Mouse (Mus musculus) left cerebral cortex, postnatal 10 days (tissue): Measurements from ENCODE around the gene Rtkn2. TPM values are rescaled to one million over a fixed set of nuclear protein-coding genes. Genes with fewer than 3 reads are reported as not detected.

Source experiments
- DNase-seq, 2 experiments: peaks; one replicate each; pipeline ENCODE4 v3.0.0; 2021 to 2022; ENCODE audit warnings: low spot score in 2 of 2, mixed read lengths in 1 of 2; ENCODE audit errors: extremely low spot score in 1 of 2
- intact Hi-C: fragments of 180-260 bp; cut with DNase I; formaldehyde crosslinking; loops from one replicate; pipeline ENCODE4 v1.15.1; 2025
- total RNA-seq, 2 experiments: library from RNA; stranded (reverse); gene quantifications; 2 replicates each; pipeline ENCODE4 v1.2.3; 2021

Rtkn2 gene
- total RNA-seq, 2 experiments from 2014 or later = 5.4 to 5.7 TPM

DNA sequence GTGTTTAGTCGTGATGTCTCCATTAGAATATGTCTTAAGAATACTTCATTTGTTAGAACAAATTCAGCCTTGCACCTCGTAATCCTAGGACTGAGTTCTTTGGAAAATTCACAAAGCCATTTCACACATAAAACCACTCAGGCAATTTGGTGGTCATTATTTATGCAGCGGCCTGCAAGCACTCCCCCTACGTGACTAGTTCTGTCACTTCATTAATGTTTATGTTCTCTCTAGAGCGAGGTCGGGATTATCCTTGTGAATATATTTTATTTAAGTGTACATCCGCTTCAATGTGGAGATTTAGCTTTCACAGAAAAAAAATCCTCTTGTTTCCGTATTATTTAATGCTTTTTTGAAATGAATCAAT lies 81.9 kb downstream of the Rtkn2 start:
- intact Hi-C loops = no loop called here
- no peak for DNase-seq

DNA sequence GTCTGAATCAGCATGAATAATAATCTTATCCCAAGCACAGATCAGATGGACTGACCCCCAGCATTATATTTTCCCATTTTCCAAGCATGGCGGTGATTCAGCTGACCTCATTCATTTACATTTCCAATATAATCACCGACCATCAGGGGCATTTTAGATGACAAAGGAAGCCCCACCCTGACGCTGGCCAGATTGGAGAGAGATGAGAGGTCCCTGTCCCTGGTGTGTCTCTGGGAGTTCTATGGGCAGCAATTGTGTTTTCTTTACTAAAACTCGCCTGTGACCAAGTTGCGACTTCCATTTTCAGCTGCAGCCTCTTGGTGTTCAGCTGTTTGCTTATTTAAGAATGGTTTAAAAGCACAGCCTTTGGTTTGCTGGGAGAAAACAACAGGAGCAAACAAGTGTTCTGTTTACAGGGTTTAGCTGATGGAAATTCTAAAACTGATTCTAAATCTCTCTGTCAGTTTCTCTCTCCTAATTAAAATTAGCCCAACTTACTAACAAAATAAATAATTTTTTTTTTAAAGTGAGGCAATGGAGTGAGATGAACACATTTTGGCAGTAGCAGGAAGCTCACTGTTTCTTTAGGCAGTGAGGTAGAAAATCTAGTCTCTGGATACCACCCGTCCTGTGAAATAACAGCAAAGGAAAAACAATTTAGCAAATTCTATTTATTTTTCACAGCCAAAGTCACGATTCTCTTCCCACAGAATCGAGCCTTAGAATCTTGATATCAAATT lies 84.6 kb downstream of the Rtkn2 start:
- intact Hi-C loops = no loop called here
- DNase-seq = no peak

DNA sequence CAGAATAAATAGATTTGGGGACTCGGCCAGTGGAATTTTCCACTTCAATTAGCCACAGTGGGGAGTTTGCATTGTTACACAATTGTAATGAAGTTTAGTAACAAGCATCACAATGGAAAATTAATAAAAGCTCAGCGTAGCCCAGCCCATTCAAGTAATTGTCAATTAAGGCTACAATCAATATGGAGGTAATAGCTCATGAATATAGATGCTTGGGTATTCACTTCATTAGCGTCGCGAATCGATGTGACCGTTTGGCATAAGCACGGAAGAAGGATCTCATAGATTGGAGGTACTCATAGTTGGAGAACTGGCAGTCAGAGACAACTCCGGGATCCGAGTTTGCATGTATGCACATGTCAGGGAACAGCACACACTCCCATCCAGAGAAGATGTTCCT lies 85.2 kb downstream of the Rtkn2 start:
- intact Hi-C loops = no loop called here
- DNase-seq = no peak

DNA sequence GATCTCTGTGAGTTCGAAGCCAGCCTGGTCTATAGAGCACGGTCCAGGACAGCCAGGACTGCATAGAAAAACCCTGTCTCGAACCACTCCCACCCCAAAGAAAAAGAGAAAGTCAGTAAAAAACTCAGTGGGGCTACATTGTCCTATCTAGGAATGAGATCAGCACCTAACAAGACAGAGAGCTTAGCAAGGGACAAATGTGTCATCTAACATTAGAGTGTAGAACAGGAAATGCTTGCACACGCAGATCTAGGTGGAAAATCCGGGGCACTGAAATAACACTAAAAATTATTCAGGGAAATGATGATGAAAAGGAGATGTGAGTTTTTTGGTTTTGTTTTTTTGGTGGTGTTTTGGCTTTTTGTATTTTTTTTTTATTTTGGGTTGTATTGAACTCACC lies 86.8 kb downstream of the Rtkn2 start:
- intact Hi-C loops = no loop called here
- no peak for DNase-seq

DNA sequence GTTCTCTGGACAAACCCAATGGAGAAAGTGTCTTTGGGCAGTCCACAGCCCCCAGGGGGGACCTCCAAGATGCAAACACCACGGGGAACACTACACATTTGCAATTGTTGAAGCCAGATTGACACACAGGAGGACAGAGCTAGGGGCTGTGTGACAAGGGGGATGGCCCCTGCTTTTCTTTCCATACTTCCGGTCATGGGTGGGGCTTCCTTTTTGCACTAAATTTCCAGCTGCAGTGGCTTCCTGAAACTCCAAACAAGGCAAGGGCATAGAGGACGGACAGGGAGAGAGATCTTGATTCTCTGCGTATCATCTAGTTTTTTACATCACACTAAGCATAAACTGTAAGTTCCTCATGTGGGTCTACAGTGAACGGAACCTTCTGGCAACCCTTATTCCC lies 88.6 kb downstream of the Rtkn2 start:
- no peak for DNase-seq
- intact Hi-C loops = no loop called here

DNA sequence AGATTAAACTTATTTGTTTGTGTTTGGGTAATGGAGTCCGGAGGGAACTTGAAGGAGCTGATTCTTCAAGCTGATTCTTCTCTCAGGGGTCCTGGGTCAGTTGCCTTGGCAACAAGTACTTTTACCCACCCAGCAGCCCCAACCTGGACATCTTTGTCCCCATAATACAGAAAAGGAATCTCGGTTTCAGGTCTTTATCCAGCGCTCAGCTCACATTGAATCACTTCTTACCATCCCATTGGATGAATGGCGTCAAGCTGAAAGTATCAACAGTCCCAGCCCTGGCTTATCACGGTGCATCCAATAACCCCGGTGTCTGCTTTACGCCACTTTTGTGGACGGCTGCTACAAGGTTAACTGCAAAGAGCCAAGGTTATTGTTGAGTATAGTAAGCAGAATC lies 89.1 kb downstream of the Rtkn2 start:
- intact Hi-C loops = no loop called here
- no peak for DNase-seq

DNA sequence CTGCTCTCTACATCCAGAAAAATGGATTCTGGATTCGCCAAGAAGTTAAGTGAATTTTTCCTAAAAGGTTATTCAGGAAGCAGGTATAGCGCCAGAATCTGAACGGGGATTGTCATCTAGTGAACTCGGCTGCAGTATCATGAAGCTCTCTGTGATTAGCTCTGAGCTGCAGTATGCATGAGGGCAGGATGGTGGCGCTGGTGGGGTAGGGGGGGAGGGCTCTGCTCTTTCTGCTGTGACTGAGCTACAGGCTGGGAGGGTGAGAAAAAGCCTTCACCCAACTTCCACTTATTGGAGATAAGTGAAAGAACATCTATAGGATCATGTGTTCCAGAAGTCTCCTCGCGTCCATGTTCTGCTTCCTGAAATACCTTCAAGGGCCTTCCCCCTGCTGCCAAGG lies 91.7 kb downstream of the Rtkn2 start:
- no peak for DNase-seq
- intact Hi-C loops = no loop called here

DNA sequence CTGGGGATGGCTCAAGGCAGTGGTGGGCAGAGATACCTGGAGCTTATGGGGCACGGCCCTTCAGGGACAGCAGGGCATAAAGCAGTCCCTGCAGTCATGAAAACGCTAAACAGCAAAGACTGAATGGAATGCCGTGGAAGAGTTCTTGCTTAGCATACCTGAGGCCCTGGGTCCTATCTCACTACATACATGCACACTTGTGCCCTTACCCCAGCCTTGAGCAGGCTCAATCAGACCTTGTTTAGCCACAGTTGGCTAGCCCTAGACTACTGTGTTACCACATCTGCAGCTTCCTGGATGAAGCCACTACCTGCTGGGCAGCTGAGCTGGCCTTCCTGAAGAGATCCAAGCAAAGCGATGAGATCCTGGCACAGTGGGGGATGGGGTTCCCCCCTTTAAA lies 93.3 kb downstream of the Rtkn2 start:
- intact Hi-C loops = no loop called here
- DNase-seq = no peak

DNA sequence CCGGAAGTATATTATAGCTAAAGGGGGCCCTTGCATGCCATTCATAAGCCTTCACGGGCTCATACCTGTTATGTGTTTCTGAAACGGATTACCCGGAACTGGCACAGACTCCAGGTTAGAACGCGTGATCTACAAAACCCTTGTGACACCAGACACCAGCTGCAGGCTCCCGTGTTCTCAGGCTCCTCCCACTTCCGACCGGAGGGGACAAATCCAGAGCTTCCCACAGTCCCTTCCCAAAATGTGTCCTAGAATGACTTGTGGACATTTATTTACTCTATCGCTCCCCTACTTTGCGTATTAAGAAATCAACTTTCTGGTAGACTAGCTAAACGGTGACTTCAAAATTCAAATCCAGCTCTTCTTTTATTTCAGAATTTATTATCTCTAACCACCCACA lies 94.9 kb downstream of the Rtkn2 start:
- intact Hi-C loops = no loop called here
- no peak for DNase-seq

DNA sequence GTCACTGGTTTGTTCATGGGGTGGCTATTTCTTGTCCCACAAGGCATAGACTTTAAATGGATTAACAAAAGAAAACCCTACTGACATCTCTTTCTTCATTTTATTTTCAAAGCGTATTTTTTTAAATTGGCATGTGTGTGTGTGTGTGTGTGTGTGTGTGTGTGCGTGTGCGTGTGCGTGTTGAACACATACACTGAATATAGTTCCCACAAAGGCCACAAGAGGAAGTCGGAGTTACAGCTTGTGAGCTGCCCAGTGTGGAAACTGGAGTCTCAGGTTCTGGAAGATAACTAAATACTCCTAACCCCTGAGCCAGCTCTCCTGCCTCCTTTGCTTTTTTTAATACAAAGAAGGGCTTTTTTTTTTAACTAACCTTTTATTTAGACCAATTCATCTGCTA lies 95.8 kb downstream of the Rtkn2 start:
- intact Hi-C loops = no loop called here
- DNase-seq = no peak

DNA sequence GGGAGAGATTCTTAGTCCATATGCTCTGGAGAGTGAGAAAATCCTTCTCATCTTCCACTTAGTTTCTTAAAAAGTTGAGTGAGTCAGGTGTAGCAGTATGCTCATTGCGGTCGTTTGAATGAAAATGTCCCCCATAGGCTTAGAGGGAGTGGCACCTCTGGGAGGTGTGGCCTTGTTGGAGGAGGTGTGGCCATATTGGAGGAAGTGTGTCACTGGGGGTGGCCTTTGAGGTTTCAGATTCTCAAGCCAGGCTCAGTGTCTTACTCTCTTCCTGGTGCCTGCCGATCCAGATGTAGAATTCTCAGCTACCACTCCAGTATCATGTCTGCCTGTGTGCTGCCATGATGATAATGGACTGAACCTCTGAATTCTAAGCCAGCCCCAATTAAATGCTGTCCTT lies 99.3 kb downstream of the Rtkn2 start:
- no peak for DNase-seq
- intact Hi-C loops = no loop called here

DNA sequence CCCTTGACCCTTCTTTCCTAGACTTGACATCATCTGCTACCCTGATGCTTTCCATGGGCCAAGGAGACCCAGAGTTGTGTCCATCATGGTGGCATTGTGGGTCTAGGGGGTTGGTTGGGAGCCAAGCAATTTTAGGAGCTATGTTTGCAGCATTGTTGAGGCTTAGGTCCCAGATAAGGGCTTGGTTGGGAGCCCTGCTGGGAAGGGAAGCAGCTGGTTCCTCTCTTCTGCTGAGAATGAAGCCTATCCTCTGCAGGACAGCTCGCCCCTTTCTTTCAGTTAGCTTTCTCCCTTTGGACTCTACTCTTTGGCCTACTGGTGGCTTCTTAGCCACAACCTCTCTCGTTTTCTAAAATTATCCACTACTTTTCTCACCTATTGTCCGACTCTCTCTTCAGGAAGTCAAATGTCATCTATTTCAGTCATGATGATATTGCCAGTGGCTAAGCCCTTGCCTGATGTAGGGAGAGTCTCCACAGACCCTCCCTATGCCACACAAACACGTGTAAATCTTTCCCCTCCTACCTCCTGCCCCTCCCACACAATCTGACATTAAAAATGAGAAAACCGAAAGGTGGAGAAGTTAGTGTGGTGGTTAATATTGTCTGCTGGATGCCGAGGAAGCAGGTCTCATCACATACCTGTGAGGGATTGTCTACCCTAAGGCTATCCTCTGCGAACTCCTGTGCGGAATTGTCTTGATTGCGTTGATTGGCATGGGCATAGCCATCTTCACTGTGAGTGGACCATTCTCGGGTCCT lies 100.7 kb downstream of the Rtkn2 start:
- intact Hi-C loops = no loop called here
- DNase-seq = no peak

DNA sequence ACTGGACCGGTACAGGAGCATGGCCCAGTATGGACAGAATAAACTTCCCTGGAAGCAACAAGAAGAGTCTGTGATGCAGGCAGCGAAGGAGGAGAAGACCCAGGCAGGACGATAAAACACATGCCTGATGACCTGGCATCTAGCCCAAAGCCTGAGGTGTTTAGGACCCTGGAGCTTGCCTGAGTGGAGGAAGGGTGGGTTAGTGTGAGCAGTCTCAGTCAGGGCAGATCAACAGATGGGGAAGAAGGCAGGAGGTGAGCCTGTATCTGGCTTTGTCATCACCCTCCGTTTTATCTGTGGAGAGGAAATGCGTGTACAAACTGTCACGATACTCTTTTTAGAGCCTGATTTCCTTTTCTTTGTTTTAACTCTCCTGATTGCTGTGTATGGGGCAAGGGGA lies 102.3 kb downstream of the Rtkn2 start:
- DNase-seq = no peak
- intact Hi-C loops = no loop called here

DNA sequence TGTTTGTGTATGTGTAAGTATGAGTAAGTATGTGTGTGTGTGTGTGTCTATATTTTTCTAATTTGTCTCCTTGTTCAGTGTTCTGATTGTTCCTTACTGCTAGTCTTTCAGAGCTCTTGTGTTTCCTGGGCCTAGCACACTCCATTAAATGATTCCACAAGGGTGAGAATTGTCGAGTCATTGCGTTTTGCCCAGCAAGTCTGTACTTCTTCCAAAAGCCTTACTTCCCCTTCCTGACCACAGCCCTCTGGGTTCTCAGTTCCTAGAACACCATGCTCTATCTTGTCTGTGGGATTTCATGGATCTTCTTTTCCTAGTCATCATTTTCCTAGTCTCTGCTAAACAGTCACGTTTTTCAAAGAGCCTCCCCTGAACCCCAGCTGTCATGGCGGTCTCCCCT lies 106.2 kb downstream of the Rtkn2 start:
- no peak for DNase-seq
- intact Hi-C loops = no loop called here

DNA sequence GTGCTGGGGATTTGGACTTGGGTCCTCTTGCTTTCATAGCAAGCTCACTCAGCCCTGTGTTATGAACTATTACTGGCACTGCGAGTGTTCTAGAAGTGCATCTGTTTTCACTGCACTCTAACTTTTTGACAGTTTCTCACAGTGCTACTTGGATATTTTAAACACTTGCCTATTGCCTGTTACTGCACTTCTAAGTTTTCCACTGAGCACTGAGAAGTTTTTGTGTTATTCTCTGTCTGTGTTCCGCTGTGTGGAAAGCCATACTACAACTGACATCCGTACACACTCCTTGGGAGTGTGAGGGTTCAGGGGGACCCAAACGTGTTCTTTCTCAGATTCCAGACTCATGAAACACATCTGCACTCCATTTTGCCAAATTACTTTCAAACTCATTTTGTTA lies 107.6 kb downstream of the Rtkn2 start:
- intact Hi-C loops = no loop called here
- no peak for DNase-seq

DNA sequence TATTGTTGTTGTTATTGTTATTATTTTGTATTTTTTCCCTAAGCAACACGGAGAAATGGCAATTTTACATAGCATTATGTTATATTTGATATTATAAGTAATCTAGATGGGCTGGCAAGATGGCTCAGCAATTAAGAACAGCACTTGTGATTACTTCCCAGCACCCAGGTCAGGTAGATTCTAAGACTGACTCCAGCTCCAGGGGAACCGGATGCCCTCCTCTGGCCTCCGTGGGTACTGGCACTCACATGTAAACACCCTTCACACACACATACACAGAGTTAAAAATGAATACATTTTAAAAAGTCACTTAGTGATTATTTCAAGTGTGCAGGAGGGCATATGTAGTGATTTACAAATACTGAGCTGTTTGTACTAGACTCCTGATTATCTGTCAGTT lies 108.4 kb downstream of the Rtkn2 start:
- no peak for DNase-seq
- intact Hi-C loops = no loop called here

DNA sequence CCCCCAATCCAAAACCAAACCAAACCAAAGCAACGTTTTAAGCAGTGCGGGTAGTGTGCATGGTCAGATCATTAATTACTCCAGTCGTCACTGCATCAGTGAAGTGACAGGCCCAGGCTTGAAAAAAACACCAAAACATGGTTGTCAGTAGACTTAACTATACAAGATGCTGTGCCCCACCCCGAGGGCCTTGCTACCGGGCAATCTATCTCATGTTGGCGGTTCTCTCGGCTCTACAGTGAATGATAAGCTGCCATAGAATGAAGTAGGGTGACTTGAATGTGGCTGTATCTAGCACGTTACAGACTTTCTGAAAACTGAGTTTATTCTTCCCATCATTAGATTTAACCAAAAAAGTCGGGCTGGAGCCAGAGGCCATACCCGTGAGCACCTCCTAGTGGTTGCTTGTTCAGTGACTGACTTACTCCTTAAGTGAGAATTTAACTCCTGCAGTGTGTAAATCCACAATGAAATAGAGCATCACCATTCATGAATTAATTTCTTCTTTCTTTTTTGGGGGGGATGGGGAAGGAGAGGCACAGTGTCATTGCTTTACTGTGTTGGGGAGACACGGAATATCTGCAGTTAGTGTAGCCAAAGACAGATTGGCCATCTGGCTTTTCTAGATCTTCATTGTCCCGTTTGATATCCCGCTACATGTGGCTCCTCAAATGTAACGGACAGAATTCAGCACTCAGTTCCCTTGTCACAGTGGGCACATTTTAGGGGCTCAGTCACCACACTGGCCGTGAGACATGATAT lies 110.2 kb downstream of the Rtkn2 start:
- intact Hi-C loops = no loop called here
- DNase-seq = no peak

DNA sequence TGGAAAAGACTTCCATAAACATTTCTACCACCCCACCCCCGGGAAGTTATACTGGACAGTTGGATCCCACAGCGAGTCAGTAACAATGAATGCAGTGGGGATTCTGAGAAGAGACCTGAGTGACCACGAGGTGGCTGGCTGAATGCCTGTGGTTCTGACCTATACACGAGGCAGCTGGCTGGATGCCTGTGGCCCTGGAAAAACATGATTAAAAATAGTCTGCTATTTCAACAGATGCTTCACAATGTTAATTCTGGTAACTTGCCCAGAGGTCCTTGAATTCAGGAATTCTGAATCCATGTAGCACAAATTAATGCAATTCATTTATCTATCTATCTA lies 110.8 kb downstream of the Rtkn2 start:
- intact Hi-C loops = no loop called here
- peak in 1 of 2 experiments; percentile 64 for DNase-seq

DNA sequence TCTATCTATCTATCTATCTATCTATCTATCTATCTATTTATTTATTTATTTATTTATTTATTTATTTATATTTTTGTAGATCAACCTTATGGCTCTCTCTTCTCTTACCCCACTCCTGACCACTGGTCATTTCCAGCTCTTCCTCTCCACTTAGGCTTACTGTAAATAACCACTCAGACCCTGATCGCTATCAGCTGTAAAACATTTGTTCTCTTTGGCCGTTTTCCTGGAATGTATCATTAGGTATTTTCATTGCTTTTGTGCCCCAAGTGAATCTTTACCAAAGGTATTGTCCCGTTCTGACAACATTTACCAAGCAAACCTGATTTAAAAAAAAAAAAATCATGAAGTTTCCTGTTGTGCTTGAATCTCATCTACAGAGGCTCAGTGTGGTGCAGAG lies 111.2 kb downstream of the Rtkn2 start:
- intact Hi-C loops = no loop called here
- DNase-seq = no peak

DNA sequence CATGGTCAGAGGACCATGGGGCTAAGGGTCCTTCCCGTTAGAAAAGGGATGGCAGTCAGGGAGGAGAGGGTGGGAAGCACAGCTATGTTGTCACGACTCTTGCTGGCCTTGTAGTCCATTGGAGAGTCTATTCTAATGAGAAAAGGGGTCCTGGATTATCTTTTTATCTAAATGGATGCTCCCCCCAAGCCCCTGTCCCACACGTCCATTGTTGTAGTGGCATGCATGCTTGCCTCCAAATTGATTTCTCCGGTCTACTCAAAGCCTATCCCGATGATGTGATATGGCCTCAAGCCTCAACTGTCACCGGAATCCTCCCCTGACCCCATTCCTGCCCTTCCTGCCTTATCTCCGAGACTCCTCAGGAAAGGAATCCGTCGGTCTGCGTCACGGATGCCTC lies 111.6 kb downstream of the Rtkn2 start:
- intact Hi-C loops = no loop called here
- DNase-seq = no peak
